Mouse (Mus musculus) embryonic fibroblast, embryonic 13.5 days (primary cell): ENCODE measurements around the gene Fh1.

Experiments used
- CTCF ChIP-seq: IDR thresholded peaks from 2 replicates; pipeline ENCODE4 v1.5.1; 2011; ENCODE audit warnings: mild to moderate bottlenecking, control low read depth, low read length, moderate library complexity, borderline replicate concordance; ENCODE audit not compliant: insufficient read depth
- POLR2A ChIP-seq: IDR thresholded peaks from 2 replicates; pipeline ENCODE4 v1.6.1; 2011; ENCODE audit warnings: low read depth, mild to moderate bottlenecking, control low read depth, low read length, moderate library complexity

DNA sequence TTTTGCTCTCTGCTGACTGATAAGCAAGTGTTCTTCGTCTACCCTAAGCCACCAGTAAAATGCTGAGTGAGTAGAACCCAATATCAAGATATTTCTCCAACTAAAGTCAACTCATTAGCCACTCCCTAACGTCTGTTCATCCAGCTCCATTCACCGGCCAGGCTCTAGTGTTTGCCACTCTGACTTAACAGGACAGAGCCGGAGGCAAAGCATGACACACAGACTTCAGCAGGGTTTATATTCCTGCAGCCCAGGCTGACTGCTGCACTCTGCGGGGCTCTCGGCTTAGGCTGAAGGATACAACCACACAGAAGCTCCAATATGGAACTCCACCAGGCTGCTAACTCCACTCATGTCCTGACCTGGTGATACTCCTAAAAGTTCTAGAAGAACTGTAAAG is 18.1 kb downstream of the Fh1 start:
- TF ChIP-seq CTCF (no peak), POLR2A (no peak)
